Mouse (Mus musculus) frontal cortex, postnatal 14 days (tissue): ENCODE data around the gene Ebf3.

Experiments
- DNase-seq, 2 experiments: peaks; one replicate each; pipeline ENCODE4 v3.0.0; 2022; ENCODE audit warnings: low spot score in 2 of 2

Ebf3 gene

DNA sequence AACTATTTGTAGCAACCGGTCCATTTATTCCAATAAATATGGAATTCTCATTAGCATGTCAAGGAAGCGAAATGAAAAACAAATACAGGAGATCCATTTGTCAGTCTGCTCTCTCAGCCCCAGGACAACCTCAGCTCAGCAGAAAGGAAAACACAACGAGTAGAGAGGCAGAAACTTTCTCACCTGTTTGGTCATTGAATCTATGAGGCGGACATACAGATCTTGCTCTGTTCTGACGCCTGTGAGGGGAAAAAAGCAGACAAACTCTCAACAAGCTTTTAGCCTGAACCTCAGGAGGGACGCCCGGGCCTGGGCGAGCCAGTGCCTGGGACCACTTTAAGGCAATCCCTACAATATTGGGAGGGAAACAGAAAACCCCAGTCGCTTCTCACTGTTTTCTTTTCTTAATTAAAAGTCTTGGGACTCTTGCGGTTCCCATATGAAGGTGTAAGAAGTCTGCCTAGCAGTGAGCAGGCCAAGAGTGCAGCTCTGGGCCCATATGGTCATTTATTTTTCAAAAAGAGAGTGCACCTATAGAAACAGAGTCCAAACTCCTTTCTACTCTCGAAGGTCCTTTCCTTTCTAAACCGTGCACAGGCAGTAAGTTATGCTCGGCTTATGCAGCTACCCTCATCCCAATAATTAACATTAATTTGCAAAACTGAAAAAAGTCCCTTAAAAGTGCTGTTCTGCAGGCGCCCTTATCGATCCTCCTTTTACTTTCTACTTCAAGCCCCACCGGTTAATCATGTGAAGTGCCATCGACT, 1.9 kb downstream of the Ebf3 start:
- no peak for DNase-seq

DNA sequence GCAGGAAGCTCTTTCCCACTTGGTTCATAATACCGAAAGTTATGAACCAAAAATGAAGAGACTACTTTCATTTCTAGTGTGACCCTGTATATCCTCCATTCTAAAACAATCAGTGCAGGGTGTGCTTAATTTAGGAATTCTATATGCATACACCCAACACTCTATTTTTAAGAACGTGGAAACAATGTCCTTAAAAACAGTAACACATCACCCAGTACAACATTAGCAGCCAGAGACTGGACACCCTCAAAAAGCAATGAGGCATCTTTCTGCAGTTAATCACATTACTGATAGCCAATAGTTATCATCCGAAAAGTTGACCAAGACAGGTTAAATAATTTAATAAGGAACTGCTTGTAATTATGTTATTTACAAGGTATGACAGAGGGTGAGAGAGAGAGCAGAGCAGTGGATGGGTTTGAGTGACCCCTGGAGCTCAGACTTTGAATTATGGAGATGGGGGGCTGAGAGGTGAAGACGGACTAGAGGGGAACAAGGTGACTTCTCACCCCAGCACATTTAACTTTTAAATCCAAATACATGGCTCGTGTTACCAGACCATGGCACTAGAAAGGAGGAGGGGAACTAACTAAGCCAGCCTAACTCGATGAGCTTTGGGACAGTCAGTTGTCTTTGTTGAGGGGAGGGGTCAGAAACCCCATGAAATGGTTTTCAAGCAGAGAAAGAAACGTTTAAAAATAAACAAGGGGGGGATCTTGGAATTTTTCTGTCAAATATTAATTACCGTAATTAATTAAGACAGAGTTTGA, 2.7 kb downstream of the Ebf3 start:
- no peak for DNase-seq

DNA sequence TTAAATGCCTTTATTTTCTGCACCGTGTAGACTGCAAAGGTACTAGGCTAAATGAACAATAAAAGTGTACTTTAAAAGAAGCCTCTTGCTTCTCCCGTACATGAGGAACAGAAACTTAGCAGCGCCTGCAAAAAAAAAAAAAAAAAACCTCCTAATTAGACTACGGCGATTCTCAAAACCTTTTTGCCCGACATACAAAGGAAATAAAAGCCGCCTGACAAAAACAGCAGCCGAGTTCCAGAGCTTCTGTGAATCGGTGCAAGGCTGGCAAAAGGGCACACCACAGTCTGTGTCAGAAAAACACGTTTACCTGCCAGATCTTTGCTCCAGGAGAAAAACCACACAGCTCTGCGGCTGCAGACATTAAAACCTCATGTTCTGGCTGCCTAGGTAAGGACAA, 3.4 kb downstream of the Ebf3 start:
- no peak for DNase-seq

DNA sequence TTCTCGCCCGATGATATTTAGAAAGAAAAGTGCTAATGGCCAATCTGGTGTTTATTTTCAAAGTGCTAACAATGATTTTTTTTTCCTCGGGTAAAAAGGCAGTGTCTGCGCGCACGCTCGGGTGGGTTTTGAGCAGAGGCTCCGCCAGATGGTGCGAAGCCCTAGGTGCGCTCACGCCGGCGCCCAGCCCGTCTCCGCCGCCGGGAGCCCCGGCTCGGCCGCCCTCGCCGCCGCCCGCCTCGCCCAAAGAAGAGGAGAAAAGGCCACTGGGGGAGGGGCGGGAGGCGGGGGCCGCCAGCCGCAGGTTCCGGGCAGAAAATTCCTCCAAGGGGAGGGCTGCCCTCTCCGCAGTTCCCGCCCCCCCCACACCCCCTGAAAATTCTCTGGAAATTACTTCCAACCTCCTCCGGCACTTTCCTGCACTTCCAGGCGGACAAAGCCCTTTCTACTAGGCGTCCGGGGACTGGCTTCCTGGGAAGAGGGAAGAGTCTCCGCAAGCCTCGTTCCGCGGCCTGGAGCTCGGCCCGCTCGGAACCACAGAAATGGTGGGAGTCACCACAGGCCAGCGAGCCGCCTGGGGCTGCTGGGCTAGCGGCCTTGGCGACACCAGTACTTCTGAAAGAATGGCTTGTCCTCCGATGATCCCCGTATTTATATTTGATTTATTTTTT, 4.0 kb downstream of the Ebf3 start:
- DNase-seq, result no peak

DNA sequence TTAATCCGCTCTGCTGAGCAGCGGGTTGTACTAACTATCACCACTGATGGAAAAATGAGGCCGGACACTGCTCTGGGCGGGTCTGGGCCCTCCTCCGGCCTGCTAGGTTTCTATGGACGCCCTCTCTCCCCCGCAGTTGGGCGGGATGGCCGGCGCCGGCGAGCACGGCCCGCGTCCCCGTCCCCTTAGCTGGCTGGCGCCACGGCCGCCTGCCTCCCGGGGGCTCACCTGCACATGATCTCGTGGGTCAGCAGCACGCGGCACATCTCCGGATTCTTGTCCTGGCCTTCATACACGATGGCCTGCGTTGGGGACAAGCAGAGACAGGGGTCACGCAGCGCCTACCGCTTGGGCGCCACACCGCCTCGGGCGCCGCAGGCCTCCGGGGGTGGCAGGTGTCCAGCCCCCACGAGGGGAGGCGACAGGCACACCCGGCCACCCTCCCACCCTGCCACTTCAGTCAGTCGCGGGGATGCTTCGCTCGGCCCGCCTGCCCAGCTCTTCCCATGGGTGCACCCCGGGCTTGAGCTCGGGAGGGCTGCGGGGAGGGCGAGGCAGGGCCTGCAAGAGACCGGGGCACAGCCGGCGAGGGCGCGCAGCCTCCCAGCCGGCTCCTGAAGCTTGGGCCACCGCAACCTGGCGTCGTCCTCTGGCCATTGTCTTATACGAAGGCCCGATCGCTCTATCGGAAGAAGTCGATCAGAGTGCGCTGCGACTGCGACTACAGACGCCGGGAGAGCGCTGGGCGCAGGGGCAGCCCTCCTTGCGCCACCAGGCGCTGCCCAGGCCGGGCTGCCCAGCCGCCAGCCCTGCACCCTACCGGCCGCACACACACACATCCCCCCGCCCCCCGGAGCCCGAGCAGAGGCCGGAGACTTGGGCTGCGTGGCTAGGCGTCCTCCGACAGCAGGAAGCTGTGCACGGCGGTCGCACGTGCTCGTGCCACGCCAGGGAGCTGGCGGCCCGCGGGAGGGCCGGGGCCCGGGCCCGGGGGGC, 4.9 kb downstream of the Ebf3 start:
- no peak for DNase-seq

DNA sequence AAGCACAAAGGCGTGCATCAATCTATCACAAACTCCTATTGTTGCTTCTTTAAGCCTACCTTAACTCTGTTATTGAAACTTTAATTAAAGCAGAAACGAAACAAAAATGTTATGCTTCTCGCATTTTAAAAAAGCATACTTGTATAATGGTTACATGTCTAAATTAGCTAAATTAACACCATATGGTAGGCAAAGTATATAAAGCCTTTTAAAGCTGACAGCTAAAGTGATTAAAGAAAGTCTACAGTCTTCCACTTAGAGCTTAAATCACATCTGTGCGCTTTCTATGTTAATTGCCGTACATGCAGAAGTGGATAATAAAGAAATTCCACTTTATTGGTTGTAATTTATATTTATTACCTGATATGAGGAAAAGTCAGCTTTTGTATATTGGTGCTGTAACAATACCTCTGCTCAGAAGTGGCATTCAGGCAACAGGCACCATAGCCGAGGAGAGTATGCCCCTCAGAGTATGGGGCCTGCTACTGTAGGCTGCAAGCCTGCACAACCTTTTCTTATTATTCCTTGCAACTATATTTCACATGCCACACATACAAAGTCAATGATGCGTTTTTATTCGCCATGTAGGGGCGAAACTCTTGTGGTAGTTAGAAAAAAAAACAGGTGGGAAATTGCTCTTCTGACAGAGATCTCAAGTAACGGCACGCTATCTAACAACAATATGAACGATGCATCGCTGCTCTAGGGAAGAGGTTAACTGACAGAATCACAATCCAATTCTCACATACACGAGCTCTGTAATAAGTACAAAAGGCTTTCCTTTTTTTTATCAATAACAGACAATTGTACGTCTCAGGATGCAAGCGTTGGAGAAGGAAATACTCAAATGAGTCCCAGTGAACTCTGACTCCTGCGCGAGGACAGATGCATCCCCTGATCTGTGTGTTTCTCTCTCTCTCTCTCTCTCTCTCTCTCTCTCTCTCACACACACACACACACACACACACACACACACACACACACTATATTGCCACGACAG, 5.9 kb downstream of the Ebf3 start:
- DNase-seq, result no peak

DNA sequence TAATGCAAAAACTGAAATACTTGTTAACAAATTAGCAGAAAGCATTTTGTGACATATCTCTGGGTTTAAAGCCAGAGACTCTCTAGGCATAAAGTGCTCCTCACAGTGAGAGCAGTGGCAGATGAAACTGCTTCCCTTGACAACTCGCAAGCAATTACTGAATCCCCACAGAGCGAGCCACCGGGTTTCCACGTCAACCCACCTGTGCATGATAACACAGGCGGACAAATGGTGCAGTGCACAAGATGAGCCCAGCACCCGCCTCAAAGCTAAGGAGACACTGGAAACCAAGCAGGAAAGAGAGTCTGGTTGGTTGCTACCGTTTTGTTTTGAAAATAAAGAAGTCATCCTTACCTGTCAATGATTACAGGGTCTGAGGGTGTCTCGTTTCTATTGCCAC, 7.1 kb downstream of the Ebf3 start:
- DNase-seq, result no peak

DNA sequence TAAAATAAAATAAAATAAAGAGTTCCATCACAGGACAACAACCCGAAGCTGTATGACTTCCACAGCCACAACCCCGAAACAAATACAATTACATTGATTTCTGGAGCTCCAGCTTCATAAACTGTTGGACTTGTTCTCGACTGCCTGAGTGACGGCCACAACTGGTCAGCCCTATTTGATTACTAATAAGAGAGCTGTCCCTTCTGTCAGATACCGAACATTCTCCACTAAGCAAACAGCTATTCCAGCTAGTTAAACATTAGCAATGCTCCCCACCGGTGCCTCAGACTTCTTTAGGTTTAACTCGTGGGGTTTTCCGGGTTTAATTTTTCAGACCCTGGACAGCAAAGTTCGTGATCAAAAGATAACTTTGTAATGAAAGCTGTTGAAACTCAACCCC, 8.1 kb downstream of the Ebf3 start:
- DNase-seq, result no peak

DNA sequence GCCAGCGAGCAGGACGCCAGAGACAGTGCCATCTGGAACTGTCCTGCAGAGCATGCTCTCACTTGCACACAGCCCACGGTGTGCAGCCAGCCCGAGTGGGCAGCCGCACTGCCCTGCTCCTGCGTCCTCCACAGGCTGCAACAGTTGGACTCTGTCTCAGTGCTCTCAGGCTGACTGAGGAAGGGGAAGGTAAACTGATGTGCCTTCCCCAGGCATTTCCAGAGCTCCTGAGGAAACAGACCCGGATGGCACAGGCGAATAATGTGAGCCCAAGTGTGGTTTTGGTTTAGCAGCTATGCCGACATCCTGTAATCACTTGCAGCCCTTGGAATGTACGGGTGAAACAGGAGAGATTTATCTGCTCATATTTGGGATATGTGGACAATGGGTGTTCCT, 10.5 kb downstream of the Ebf3 start:
- no peak for DNase-seq

DNA sequence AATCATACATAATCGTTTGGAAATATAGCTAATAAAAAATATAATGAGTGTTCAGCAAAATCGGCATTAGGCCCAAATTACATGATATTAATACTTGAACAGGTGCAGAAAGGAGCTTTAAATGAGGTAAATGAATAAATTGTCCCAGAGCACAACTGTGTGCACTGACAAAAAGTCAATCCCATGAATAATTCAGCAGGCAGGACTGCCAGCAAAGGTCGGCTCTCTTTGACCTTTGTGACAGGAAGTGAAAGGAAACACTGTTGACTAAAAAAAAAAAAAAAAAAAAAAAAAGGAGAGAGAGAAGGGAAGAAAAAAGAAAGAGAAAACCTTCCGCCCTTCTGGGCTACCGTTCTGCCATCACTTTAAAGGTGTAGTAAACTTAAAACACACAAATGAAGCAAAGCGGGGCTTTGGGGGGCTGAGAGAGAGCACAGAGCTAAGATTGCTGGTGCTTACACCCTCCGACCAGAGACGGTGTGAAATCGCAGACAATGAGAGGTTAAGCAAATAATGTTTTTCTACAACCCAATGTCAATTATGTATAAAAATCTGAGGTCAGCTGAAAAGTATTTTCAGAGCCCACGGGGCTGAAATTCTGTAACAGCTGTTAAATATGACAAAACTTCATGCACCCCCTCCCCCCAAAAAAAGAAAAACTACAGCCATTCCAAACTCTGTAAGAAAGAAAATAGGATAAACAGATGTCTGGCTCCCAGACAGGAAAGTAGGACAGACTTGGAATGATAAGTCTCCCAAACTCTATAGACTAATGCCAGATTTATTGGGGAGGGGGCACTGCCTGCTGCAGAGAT, 11.1 kb downstream of the Ebf3 start:
- no peak for DNase-seq

DNA sequence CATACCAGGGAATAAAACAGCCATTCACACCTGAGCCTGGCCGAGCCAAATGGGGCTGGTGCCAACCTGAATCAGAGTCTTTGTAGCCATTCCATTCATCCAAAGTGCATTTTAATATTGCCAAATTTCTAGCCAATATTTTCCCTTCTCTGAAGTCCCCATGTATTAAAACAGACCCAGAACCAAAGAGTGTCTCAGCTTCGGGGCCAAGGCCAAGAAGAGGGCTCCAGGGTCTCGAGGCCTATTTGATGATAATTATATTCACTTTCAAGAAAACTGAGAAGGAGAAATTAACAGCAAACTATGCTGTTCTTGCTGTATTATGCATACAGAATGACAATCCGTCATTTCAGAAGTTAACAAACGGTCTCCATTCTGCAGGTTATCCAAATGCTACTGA, 12.1 kb downstream of the Ebf3 start:
- DNase-seq, result no peak

DNA sequence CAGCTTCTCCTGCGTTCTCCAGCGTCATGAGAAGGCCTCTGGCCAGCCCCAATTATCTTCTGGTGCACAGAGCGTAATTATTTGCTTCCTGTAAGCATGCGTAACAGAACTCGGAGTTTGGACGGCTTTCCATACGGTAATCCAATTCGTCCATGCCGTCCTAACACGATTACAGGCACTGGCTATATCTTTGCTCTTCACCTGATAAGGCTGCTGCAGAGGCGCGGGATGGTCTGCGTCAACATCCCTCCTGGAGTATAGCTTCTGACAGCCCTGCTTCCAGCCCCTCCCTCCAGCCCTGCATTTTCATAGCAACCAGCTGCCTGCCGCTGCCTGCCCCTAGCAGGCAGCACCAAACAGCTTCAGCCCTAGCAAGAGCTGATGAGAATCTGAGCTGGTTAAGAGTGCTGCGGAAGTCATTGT, 12.9 kb downstream of the Ebf3 start:
- DNase-seq, result no peak

DNA sequence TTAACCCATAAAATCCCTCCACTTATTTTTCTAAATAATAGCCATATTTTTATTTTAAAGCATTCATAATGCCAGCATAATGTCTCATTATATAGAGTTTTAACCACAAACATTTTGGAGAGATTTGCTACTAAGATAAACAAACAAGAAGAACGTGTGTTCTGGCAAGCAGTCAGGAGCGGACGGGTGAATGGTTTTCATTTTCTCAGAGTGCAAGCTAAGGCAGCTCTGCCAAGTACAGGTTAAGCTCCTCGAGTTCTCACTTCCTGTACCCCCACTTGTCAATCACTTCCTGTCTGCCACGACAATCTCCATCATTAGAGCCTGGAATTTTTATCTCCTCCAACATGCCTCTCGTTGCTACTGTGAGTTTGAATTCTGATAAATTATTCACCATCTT, 13.4 kb downstream of the Ebf3 start:
- no peak for DNase-seq

DNA sequence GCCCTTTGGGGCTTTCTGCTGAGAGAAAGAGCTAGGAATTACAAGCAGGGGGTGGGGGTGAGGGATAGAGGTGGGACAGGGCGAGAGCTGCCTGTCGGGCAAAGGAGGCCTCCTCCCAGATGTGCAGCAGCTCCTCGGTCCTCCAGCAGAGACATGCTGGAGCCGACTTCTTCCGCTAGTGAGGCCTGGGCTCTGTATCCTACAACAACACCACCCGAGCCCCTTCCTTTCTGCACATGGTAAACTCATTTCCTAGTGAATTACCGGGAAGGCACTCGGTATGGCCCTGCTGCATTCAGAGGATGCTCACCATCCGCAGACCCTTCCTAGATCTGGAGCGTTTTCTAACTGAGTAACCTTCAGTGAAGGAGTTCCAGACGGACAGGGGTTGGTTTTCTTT, 14.1 kb downstream of the Ebf3 start:
- DNase-seq, result no peak

DNA sequence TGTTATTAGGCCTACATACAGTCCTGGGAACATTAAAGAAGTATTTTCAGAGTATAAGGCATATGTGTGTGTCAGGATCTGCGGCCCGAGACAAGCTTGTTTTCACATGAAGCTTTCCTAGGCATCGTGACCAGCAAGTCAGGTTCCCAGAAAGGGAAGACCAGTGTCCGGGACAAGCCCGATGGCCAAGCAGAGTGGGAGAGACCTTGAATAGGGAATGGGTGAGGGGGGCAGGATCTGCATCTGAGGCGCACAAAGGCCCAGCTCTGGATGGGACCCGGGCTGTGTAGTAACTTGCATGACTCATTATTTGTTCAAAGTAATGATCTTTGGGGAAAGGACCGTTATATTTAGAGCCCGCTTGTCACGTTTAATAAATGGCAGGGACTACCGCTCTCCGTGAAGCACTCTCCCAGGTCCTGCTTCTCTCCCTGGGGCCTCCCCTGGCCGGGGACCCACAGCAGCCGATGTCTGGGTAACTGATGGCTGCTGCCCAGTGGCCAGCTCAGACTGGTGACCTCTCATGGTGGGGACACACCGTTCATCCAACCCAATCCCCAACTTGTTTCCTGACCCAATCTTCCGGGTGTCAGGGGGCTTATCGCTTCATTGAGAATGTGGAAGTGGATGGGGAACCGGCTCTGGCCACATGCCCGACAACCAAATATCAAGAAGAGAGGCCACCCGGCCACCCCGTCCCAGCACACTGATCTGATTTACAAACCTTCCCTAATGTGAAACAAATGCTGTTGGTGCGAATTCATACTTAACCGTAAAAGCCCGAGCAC, 16.5 kb downstream of the Ebf3 start:
- DNase-seq, result no peak

DNA sequence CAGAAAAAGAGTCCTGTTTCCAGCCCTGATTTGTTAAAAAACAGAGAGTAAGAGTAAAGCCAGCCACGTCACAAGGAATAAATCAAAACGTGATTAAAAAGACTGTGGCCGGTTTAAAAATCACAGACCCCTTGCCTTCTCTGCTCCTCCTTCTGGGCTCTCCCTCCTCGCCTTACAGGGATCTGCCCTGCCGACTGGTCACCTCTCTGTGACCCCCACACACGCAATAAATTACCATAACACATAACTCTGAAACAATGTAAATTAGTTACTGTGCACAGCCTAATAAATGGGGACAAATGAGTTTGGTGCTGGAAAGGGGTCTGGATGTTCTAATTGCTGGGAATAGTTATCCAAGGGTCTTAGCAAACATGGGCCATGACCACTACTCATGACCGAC, 17.1 kb downstream of the Ebf3 start:
- DNase-seq, result no peak

DNA sequence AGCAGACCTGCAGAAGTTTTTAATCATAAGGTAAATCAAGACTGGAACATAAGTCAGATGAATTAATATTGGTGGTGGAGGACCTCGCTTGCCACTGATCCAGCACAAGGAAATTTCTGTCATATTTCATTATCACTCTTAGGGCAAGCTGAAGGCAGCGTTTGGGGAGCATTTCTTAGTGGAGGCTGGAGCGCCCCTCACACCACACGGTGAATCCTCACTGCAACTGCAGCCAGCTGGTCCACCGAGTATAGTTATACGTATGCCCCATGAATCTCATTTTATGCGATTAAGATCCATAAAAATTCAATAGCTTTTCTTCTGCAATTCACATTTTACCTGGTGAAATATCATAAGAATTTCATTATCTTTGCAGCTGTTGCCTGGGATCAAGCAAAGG, 18.6 kb downstream of the Ebf3 start:
- no peak for DNase-seq

DNA sequence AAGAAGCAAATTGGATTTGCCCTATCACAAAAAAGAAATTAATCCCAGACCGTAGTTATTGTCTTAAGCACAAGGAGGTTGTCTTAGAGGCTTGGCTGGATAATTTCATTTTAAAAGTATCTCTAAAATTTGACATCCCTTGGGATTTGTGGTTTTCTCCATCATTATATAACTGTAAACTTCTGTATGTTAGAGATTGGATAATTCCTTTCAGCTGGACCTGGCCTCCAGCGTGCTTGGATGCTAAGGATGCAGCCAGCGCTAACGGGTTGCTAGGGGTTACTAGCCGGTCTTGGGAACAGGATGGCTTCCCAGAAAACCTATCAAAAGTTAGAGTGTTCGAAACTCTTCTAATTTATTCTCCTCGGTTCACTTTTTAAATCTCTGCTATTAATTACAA, 19.8 kb downstream of the Ebf3 start:
- DNase-seq, result no peak
